Comparison of ENCODE assay signal across 24 mouse cellular contexts in genomic region chrX:142677193-142677592, GRCm38 (mm10). TPM values are rescaled to one million over a fixed set of nuclear protein-coding genes. Genes with fewer than 3 reads are reported as not detected.
DNase-seq lines count a peak whose midpoint lies in the region; ATAC-seq and TF ChIP-seq lines count a peak whose summit lies in the region.
"Had no signal": no experiment of that assay in that cellular context is flagged by ENCODE, and none has a peak within 500 bp of the region (broad histone marks: within the 10 kb centered on the region; RNA-seq: fewer than 3 reads in every experiment).

No protein-coding gene starts in this region.

- TF ChIP-seq EP300 in CH12.LX (IDR thresholded peaks at IDR 0.05; ENCODE audit: low read length), result no peak

- H3K36me3 ChIP-seq in liver, embryonic 12.5 days, result no peaks in the 10 kb centered on the region
- H3K36me3 ChIP-seq in liver, embryonic 11.5 days (ENCODE audit: control insufficient read depth, insufficient read depth, low read length), result no peaks in the 10 kb centered on the region
- H3K36me3 ChIP-seq in CH12.LX (replicated peaks in 1 of 2; ENCODE audit: control insufficient read depth in 1 of 2, insufficient read depth in 1 of 2, low read length in 1 of 2), result no peaks in the 10 kb centered on the region
- H3K36me3 ChIP-seq in midbrain, embryonic 15.5 days (replicated peaks), result no peaks in the 10 kb centered on the region
- H3K36me3 ChIP-seq: embryonic facial prominence, embryonic 13.5 days; embryonic facial prominence, embryonic 15.5 days; forebrain, embryonic 10.5 days; forebrain, embryonic 12.5 days had no signal

- TF ChIP-seq CTCF in CH12.LX (conservative IDR thresholded peaks at IDR 0.05 in 1 of 2, IDR thresholded peaks at IDR 0.05 in 1 of 2; ENCODE audit: low read depth in 2 of 2, low read length in 2 of 2), result no peak

- H3K4me1 ChIP-seq in liver, embryonic 12.5 days, result peaks cover 34% of the 10 kb centered on the region
- H3K4me1 ChIP-seq in liver, embryonic 11.5 days (replicated peaks; ENCODE audit: control insufficient read depth, insufficient read depth, low read length), result peaks cover 8% of the 10 kb centered on the region
- H3K4me1 ChIP-seq in CH12.LX (ENCODE audit: control insufficient read depth in 1 of 2, insufficient read depth in 2 of 2), result peaks cover 0 to 7% of the 10 kb centered on the region in 2 experiments; a peak in 1 of 4 replicates
- H3K4me1 ChIP-seq in midbrain, embryonic 15.5 days, result no peaks in the 10 kb centered on the region
- H3K4me1 ChIP-seq: embryonic facial prominence, embryonic 13.5 days; embryonic facial prominence, embryonic 15.5 days; forebrain, embryonic 12.5 days had no signal

- no peak for DNase-seq in liver, embryonic 11.5 days (ENCODE audit: low spot score)
- DNase-seq in CH12.LX (ENCODE audit: extremely low read depth) (no peak), MEL-GATA-1-ER (ENCODE audit: extremely low read depth, low read depth) (peak; percentile 24)
- DNase-seq: adrenal gland, adult 2 months; adrenal gland, postnatal 10 days; adrenal gland, postnatal 25 days; B cell, adult 2 months; cerebellum, adult 11 months; cerebellum, adult 18-20 months; cerebellum, adult 8-10 months; cerebellum, adult 9-11 months; cerebellum, postnatal 14 days; cerebellum, postnatal 36 days; embryo, embryonic 11 days had no signal

- TF ChIP-seq RAD21 in CH12.LX (IDR thresholded peaks at IDR 0.05; ENCODE audit: low read depth, low read length), result no peak

- H3K27ac ChIP-seq in liver, embryonic 12.5 days, result peak overlapping the region; percentile 89; the same call in 1 of the 2 replicates
- no peak overlapping the region; the same call in 1 of the 2 replicates for H3K27ac ChIP-seq in liver, embryonic 11.5 days (ENCODE audit: low read depth, low read length)
- H3K27ac ChIP-seq in CH12.LX (ENCODE audit: insufficient read depth, low read depth), result no peak overlapping the region
- H3K27ac ChIP-seq in midbrain, embryonic 15.5 days, result no peak overlapping the region
- H3K27ac ChIP-seq: embryonic facial prominence, embryonic 13.5 days; embryonic facial prominence, embryonic 15.5 days; forebrain, embryonic 10.5 days; forebrain, embryonic 12.5 days had no signal

- in situ Hi-C loops in CH12.LX (cut with MboI; ENCODE audit: low pct_ligation_motif_present, low pct_unique_long_range_greater_than_20kb, low sequenced_read_pairs), result no loop called here

- no peak overlapping the region for H3K4me2 ChIP-seq in liver, embryonic 12.5 days
- H3K4me2 ChIP-seq in liver, embryonic 11.5 days, result no peak overlapping the region
- H3K4me2 ChIP-seq in CH12.LX (ENCODE audit: insufficient read depth, low read depth, poor library complexity, severe bottlenecking), result no peak overlapping the region
- H3K4me2 ChIP-seq in midbrain, embryonic 15.5 days, result no peak overlapping the region
- H3K4me2 ChIP-seq: embryonic facial prominence, embryonic 13.5 days; embryonic facial prominence, embryonic 15.5 days; forebrain, embryonic 12.5 days had no signal

- H3K79me2 ChIP-seq in CH12.LX (replicated peaks; ENCODE audit: control insufficient read depth, extremely low read depth, insufficient read depth, poor library complexity, severe bottlenecking), result peaks cover 1% of the 10 kb centered on the region; the same call in 1 of the 2 replicates

- 33% methylated on average over 3 of the region's 3 CpGs for WGBS in liver, embryonic 12.5 days (ENCODE audit: insufficient replicate concordance)
- WGBS in liver, embryonic 11.5 days, result 23% methylated on average over 3 of the region's 3 CpGs
- 63% methylated on average over 2 of the region's 3 CpGs for WGBS in midbrain, embryonic 15.5 days

- no peaks in the 10 kb centered on the region for H3K9me3 ChIP-seq in liver, embryonic 12.5 days (replicated peaks)
- H3K9me3 ChIP-seq in liver, embryonic 11.5 days (ENCODE audit: control insufficient read depth, low read length), result no peaks in the 10 kb centered on the region
- no peaks in the 10 kb centered on the region for H3K9me3 ChIP-seq in CH12.LX (replicated peaks; ENCODE audit: low read length)
- H3K9me3 ChIP-seq in midbrain, embryonic 15.5 days, result no peaks in the 10 kb centered on the region
- H3K9me3 ChIP-seq: embryonic facial prominence, embryonic 13.5 days; embryonic facial prominence, embryonic 15.5 days; forebrain, embryonic 10.5 days; forebrain, embryonic 12.5 days had no signal

- ATAC-seq in liver, embryonic 12.5 days, result no peak
- no peak for ATAC-seq in liver, embryonic 11.5 days (replicated peaks; ENCODE audit: low FRiP score)
- no peak for ATAC-seq in midbrain, embryonic 15.5 days (replicated peaks)
- ATAC-seq: CD4-positive, CD25-positive, alpha-beta regulatory T cell, adult 4 months; forebrain, embryonic 14.5 days; forebrain, embryonic 16.5 days had no signal

- H3K27me3 ChIP-seq in liver, embryonic 12.5 days (replicated peaks), result peaks cover 14% of the 10 kb centered on the region
- peaks cover 4% of the 10 kb centered on the region for H3K27me3 ChIP-seq in liver, embryonic 11.5 days (replicated peaks; ENCODE audit: control insufficient read depth, insufficient read depth, low read length)
- no peaks in the 10 kb centered on the region for H3K27me3 ChIP-seq in CH12.LX (replicated peaks)
- peaks cover under 1% of the 10 kb centered on the region for H3K27me3 ChIP-seq in midbrain, embryonic 15.5 days (replicated peaks)

- dilution Hi-C loops in CH12.LX (cut with MboI; ENCODE audit: extremely low pct_ligation_motif_present, extremely low pct_unique_long_range_greater_than_20kb, low sequenced_read_pairs), result no loop called here

- TF ChIP-seq POLR2A in CH12.LX (IDR thresholded peaks at IDR 0.05; ENCODE audit: low read depth, low read length), result no peak

- H3K9ac ChIP-seq in liver, embryonic 12.5 days, result no peak overlapping the region
- no peak overlapping the region for H3K9ac ChIP-seq in liver, embryonic 11.5 days (ENCODE audit: low read depth, low read length)
- no peak overlapping the region for H3K9ac ChIP-seq in CH12.LX (ENCODE audit: insufficient read depth, low read depth)
- no peak overlapping the region for H3K9ac ChIP-seq in midbrain, embryonic 15.5 days
- H3K9ac ChIP-seq: embryonic facial prominence, embryonic 13.5 days; embryonic facial prominence, embryonic 15.5 days; forebrain, embryonic 12.5 days had no signal

- H3K4me3 ChIP-seq in liver, embryonic 12.5 days, result no peak overlapping the region
- no peak overlapping the region for H3K4me3 ChIP-seq in liver, embryonic 11.5 days (ENCODE audit: low read depth, low read length)
- no peak overlapping the region for H3K4me3 ChIP-seq in CH12.LX (replicated peaks in 1 of 3; ENCODE audit: low read depth in 2 of 3, low read length in 2 of 3, poor library complexity in 1 of 3)
- H3K4me3 ChIP-seq in midbrain, embryonic 15.5 days, result no peak overlapping the region
- H3K4me3 ChIP-seq: embryonic facial prominence, embryonic 13.5 days; embryonic facial prominence, embryonic 15.5 days; erythroblast, embryonic 14.5 days; forebrain, embryonic 10.5 days; forebrain, embryonic 12.5 days had no signal

TF ChIP-seq in CH12.LX, 34 proteins besides CTCF, POLR2A, EP300 and RAD21:
- TF ChIP-seq ZNF384 (IDR thresholded peaks at IDR 0.05; ENCODE audit: low read depth, low read length) (0 out of 2 replicates have a peak, but pooled peaks have one; percentile 22), USF2 (conservative IDR thresholded peaks at IDR 0.05; ENCODE audit: low read depth, low read length) (no peak), ETS1 (conservative IDR thresholded peaks at IDR 0.05; ENCODE audit: low read depth, low read length) (no peak), MEF2A (IDR thresholded peaks at IDR 0.05; ENCODE audit: borderline replicate concordance, low read depth, low read length) (no peak)

RNA-seq across cellular contexts. Expression of gene Tmem164, which starts 4.0 kb away (rescaled TPM):
- 40.1 and 41.8 TPM in 2 replicates for polyA plus RNA-seq in liver, embryonic 12.5 days (2016; fragmentation: Nextera tagmentation; extraction: Ambion mirVana)
- 43.8 and 46.3 TPM in 2 replicates for polyA plus RNA-seq in liver, embryonic 11.5 days (2014; fragmentation: Nextera tagmentation; extraction: Ambion mirVana)
- 21.5 and 24.0 TPM in 2 replicates for total RNA-seq in CH12.LX (2012; rRNA removed)
- total RNA-seq in CH12.LX (2014; rRNA removed), result 21.4 and 22.7 TPM in 2 replicates
- polyA plus RNA-seq in CH12.LX (2012; ENCODE audit: insufficient read length, low read depth), result 17.7 and 19.2 TPM in 2 replicates
- 22.3 and 23.1 TPM in 2 replicates for polyA plus RNA-seq in midbrain, embryonic 15.5 days (2015; fragmentation: Nextera tagmentation; extraction: Ambion mirVana)
